Mouse (Mus musculus) c-Kit-positive CD71-positive TER-119-positive erythroid progenitor cells, embryonic 14.5 days (primary cell): ENCODE data around the gene Colq.

Source experiments
- DNase-seq: peaks from one replicate; pipeline ENCODE4 v3.0.0-alpha.2; 2013; ENCODE audit warnings: low spot score

Gene Colq

GRCm38 (mm10) chr14:31574903-31575665, 16.1 kb downstream of the Colq start:
- DNase-seq = no peak

GRCm38 (mm10) chr14:31572561-31573175, 18.5 kb downstream of the Colq start:
- no peak for DNase-seq

- DNase-seq = no peak
Measured at GRCm38 (mm10) chr14:31571419-31571818, 19.7 kb downstream of the Colq start.

GRCm38 (mm10) chr14:31570131-31570951, 20.8 kb downstream of the Colq start:
- DNase-seq = peak; percentile 51

- DNase-seq = no peak
Measured at GRCm38 (mm10) chr14:31569151-31569631, 22.0 kb downstream of the Colq start.

- DNase-seq = no peak
Measured at GRCm38 (mm10) chr14:31565478-31566212, 25.5 kb downstream of the Colq start.

- DNase-seq = no peak
Measured at GRCm38 (mm10) chr14:31564452-31565179, 26.5 kb downstream of the Colq start.

GRCm38 (mm10) chr14:31560886-31561285, 30.3 kb downstream of the Colq start:
- no peak for DNase-seq

GRCm38 (mm10) chr14:31559216-31559615, 31.9 kb downstream of the Colq start:
- DNase-seq = no peak

GRCm38 (mm10) chr14:31557784-31558183, 33.4 kb downstream of the Colq start:
- no peak for DNase-seq

GRCm38 (mm10) chr14:31557273-31557672, 33.9 kb downstream of the Colq start:
- DNase-seq = no peak

GRCm38 (mm10) chr14:31556526-31557260, 34.5 kb downstream of the Colq start:
- no peak for DNase-seq

GRCm38 (mm10) chr14:31555963-31556434, 35.1 kb downstream of the Colq start:
- no peak for DNase-seq

GRCm38 (mm10) chr14:31555021-31555420, 36.1 kb downstream of the Colq start:
- no peak for DNase-seq

GRCm38 (mm10) chr14:31543885-31544442, 47.2 kb downstream of the Colq start:
- DNase-seq = no peak

GRCm38 (mm10) chr14:31537298-31537697, 53.8 kb downstream of the Colq start:
- DNase-seq = no peak

GRCm38 (mm10) chr14:31532656-31533055, 58.5 kb downstream of the Colq start:
- no peak for DNase-seq

GRCm38 (mm10) chr14:31531506-31532148, 59.5 kb downstream of the Colq start:
- no peak for DNase-seq

- DNase-seq = no peak
Measured at GRCm38 (mm10) chr14:31530847-31531246, 60.3 kb downstream of the Colq start.
